Mouse (Mus musculus) layer of hippocampus, adult 11-12 months (tissue): ENCODE data around the gene Htra2.

Experiments
- DNase-seq: peaks from one replicate; pipeline ENCODE4 v3.0.0; 2022; ENCODE audit warnings: low spot score

Gene Htra2

GRCm38 (mm10) chr6:83069488-83070246 lies 14.6 kb upstream of the Htra2 start:
- DNase-seq, result no peak

- no peak for DNase-seq
Measured at GRCm38 (mm10) chr6:83068706-83069487, 13.8 kb upstream of the Htra2 start.

- no peak for DNase-seq
Measured at GRCm38 (mm10) chr6:83068221-83068620, 13.1 kb upstream of the Htra2 start.

DNA sequence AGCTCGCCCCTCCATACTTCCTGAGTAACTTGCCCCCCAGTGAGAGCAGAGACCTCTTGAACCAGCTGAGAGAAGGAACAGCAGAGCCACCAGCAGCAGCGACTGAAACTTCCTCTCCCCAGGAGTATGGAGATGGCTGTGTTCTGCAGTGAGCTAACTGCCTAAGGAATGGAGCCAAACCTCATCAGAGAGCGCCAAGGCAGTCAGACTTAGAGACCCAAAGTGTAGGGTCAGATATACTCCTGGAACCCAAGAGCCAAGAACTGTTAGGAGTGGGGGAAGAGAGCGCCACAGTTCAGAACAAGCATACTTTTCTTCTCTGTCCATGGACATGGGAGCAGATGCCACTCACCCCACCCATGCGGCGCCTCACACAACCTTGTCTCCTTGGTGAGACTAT lies 11.4 kb upstream of the Htra2 start:
- DNase-seq, result no peak

DNA sequence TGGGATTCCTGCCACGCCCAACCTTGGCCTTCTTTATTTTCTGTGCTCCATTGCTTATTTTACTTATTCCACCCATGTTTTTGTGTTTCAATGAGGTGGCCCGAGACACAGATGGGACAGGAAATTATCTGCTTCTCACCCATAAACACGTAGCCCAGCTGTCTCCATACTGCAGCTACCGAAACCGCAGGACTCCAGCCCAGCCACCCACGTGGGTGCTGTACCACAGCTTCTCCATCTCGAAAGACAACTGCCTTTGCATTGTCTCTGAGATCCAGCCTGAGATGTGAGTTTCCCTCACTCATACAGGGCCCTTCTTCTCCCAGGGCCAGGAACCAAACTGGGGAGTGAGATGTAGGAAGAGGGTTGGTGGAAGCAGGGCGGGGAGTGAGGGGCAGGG lies 10.9 kb upstream of the Htra2 start:
- DNase-seq, result no peak

GRCm38 (mm10) chr6:83058725-83059124 lies 3.7 kb upstream of the Htra2 start:
- DNase-seq, result no peak

- no peak for DNase-seq
Measured at GRCm38 (mm10) chr6:83057790-83058189, 2.7 kb upstream of the Htra2 start, which contains the start of gene Dqx1. Gene Dqx1 (plus strand): TSS chr6:83057844.

- DNase-seq, result peak; percentile 98
Measured at GRCm38 (mm10) chr6:83054074-83054851, 810 bp downstream of the Htra2 start, which contains the start of gene Aup1. Gene Aup1 (plus strand): TSS chr6:83054521.

DNA sequence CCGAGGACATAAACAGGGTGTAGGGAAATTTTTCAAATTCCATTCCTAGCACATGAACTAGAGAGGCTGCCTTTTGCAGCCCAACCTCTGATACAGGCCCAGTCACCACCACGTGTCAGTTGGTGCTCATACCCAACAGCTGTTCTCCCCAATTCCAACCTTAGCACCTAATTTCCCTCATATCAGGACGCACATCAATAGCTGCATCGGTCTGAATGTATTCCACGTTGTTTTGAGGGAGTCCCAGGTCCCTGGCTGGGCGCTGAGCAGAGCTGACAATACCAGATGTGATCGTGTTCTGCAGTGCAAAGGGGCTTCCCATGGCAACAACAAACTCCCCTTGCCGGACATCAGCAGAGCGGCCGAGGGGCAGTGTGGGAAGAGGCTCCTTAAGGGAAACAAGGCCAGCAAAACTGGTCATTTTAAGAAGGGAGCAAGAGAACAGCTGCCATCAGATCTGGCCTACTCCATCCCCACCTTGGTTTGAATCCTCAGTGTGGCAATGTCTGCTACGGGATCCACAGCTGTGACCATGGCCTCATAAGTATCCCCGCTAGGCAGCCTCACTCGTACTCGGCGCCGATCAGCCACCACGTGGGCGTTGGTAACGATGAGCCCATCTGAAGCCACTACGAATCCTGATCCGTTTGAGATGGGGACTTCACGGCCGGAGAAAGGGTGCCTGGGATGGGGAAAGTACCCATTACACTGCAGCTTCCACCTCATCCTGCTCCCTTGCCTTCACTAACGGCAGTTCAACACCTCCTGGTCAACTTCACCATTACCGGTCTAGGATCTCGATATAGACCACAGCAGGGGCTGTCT lies 1.7 kb downstream of the Htra2 start:
- DNase-seq, result peak; percentile 48

GRCm38 (mm10) chr6:83049367-83049766 lies 5.7 kb downstream of the Htra2 start:
- no peak for DNase-seq

DNA sequence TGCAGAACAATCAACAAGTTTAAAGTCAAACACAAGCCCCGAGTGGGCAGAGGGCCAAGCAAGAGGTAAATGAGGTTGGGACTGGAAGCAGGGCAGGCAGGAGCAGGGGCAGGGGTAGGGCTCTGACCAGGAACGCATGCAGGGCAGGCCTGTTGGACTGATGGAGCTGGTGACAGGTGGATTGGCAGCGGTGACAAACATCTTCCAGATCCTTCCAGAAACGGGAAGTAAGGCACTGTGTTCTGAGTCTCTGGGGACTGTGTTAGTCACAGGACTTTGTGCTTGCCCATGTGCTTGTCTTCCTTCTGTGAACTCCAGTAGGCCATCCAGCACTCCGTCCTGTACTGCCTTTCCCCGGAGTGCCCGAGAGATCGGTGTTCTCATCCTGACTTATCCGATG lies 10.3 kb downstream of the Htra2 start:
- DNase-seq, result no peak

DNA sequence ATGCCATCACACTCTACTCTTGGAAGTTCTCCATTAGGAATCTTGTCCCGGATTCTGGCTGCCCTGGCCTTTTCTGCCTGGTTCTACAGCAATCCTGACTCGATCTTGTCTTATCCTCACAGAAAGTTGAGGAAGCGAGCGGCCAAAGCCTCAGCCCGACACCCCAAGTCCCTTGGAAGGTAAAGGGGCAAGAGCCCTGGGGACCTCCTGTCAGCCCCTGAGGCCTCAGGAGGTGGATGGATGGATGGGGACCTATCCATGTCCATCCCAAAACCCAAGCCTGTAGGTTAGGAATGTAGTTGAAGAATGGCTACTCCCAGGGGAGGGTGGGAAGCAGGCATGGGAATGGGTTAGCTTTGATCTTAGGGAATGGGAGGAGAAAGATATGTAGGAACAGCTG lies 11.1 kb downstream of the Htra2 start:
- DNase-seq, result no peak

GRCm38 (mm10) chr6:83043561-83043960 lies 11.5 kb downstream of the Htra2 start:
- DNase-seq, result no peak

- DNase-seq, result no peak
Measured at GRCm38 (mm10) chr6:83040601-83041000, 14.5 kb downstream of the Htra2 start.

DNA sequence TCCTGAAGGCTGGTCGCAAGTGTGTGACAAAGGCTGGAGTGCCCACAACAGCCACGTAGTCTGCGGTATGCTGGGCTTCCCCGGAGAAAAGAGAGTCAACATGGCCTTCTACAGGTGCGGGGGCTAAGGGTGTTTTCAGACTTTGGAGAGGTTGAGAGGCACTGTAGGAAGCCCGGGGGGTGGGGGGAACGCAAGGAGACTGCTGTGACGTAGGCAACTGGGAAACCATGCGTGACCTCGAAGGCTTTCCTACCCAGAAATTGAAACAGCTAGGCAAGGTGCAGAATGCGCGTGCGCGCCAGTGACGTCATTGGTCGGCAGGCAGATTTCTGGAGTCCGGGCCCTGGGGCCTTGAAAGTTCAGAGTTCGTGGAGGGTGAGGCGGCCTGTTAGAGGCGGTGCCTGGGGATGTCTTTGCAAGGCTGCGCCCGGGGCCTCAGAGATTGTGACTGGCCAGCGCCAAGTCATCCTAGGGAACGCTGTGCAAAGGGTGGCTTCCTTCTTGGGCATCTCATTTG lies 16.5 kb downstream of the Htra2 start:
- peak; percentile 91 for DNase-seq

DNA sequence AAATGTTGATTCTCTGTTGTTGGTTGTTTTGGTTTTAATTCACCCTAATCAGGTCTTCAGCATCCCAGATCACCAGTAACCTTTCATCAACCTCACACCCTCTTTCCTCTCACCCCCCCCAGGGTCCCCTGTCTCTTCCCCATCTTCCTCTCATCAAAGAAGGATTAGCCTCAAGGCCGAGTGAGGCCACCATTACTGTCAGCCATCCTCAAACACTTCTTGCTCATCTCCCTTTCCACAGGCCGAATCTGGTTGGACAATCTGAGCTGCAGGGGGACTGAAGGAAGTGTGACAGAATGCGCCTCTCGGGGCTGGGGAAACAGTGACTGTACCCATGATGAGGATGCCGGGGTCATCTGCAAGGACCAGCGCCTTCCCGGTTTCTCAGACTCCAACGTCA lies 17.9 kb downstream of the Htra2 start:
- DNase-seq, result no peak

DNA sequence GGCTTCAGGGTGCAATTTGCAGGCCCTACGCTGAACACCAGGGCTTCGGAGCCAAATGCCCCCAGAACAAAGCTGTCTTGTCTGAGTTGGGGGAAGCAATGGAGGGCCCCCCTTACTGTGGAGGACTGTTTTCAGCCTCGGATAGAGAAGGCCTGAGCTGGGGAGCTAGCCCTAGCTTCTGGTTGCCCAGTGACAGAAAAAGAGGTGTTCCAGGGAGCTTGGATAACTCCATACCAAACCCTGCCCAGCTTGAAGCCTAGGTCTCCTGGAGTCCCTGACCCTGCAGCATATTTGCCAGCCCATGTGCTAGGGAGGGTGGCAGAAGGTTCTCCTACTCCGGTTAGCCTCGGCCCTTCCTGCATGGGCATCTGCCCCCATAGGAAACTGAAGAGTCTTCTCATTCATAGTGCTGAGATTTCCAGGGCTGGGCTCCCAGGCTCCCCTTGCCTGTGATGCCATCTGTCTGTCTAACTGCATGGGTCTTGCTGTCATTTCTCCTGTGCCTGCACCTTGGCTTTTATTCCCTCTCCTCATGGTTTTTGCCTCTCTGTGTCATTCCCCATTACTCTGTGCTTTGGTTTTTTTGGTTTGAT lies 20.5 kb downstream of the Htra2 start:
- DNase-seq, result no peak

- DNase-seq, result no peak
Measured at GRCm38 (mm10) chr6:83033249-83034185, 21.6 kb downstream of the Htra2 start, which contains the start of the genes Dok1 and Loxl3. Gene Dok1 (minus strand): TSS chr6:83033471. Gene Loxl3 (plus strand): TSS chr6:83034173.

- no peak for DNase-seq
Measured at GRCm38 (mm10) chr6:83032769-83033191, 22.3 kb downstream of the Htra2 start.
